Mouse (Mus musculus) lung, postnatal 14 days (tissue): ENCODE results near the gene Glis2.
A peak's percentile ranks its signal among the peaks of the same experiment; 100 is the strongest.

Experiments used
- DNase-seq: peaks from one replicate; pipeline ENCODE4 v3.0.0; 2021

Gene Glis2

DNA sequence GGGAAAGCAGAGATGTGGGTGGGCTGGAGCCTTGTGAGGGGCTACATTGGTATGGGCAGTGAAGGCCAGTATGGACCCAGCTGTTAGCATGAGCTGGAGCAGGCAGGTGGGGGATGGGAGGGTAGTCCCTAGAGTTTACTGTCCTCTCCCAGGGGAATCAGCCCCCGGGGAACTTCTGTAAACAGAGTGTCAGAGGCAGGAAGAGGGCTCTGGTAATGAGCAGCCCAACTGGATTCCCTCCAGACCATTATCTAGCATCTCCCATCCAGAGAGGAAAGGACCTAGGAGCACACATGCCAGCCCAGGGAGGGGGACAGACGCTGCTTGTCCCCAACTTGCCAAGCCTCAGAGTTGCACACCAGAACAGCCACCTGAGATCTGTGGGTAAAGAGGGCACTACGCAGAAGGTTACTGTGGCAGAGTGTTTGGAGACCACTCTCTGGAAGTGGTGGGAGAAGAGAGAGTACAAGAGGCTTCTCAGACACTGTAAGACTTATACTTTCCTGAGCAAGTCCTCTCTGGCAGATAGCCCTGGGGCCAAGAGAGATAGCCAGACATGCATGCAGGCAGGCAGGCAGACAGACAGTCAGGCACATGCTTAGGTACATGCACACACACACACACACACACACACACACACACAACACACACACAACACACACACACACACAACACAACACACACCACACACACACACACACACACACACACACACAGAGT, 46.8 kb downstream of the Glis2 start:
- peak; percentile 78 for DNase-seq

DNA sequence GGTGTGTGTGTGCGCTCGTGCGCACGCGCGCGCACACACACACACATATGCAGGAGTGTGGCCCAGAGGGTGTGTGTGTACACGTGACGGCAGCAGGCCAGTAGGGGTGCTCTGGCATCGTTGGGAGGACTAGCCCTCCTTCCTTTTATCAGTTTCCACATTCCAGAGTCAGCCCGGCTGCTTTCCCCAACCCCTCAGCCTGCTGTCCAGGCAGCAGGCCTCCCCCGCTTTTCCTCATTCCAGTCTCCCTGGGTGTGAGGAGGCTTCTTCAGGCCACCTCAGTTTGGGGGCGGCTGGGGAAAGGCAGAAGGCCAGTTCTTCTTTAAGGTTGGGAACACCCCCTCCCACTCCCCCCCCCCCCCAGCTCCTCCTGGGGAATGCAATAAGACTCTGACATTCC, 47.7 kb downstream of the Glis2 start:
- peak; percentile 72 for DNase-seq

DNA sequence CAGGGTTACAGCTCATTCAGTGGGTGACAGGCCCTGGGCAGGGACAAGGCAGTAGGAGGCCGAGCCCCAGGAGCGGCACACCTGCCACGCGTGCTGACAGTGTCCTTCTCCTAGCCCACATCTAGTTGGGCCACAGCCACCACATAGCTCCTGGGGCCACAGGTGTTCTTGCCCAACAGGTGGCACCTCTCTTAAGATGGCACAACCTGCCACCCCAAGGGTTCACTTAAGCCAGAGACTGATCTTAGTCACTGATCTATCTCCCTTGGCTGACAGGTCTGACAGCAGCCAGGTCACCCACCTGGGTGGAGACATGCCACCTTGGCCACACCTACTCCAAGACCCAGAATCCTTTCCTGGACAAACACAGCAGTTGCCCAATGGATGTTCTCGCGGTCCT, 48.4 kb downstream of the Glis2 start:
- no peak for DNase-seq

DNA sequence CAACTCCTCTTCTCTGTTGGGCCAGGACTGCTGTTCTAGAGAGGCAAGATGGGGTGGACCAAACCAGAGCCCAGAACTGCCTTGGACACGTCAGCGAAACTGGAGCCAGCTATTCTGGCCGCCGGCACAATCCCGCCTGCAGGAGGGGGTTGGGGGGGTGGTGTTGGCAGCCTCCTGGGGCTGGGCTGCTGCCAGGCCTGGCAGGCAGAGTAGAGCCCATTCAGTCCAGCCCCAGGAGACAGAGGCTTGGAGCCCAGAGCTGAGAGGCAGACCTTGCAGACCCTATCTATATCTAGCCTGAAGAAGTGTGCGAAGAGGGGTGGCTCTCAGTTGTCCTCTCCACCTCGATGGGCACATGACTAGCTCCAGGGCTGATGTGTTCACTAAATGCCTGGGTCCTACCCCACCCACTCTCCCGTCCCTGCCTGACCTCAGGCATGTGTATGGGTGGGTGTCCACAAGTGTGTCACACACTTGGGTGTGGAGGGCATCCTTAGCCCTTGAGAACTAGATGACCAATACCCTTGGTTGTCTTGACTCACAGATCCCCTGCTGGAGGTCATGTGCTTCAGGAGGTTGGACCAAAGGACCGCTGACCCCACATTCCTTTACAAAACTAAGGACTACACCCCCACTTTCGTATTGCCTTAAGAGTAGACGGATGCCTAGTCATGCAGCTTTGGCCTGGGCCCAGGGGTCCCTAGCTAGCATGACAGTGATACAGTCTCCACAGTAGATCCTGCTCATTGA, 49.3 kb downstream of the Glis2 start:
- peak; percentile 88 for DNase-seq

DNA sequence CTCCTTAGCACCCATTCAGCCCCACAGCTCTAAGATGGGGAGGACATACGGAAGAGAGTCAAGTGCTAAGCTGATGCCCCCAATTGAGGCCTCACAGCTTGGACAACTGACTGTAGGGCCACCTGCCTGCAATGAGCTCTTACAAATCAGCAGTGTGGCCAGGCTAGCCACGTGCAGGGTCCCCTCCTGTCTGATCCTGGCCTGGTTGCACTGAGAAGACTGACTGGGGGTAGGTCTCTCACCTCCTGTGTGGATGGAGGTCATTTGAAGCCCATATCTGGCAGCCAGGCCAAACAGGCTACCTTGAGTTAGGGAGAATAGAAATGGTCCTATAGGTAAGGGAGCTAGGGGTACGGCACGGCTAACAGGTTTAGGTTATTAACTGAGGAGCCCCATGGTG, 51.4 kb downstream of the Glis2 start:
- no peak for DNase-seq

DNA sequence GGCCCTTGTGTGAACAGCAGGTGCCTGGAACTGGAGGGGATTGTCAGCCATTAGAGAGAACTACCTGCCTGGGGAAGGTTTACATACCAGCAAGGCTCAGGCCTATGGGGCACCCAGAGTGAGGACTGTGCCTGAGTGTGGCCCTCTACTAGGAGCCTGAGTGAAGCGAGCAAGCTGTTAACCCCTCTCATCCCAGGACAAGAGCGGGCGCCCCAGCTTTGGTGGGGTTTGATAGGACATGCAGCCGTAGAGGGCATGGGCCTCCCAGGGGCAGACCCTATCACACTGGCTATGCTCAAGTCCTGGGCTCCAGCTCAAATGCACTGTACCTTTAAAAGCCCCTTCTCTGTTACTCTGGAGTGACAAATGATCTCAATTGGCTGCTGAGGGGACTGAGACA, 52.3 kb downstream of the Glis2 start:
- no peak for DNase-seq

DNA sequence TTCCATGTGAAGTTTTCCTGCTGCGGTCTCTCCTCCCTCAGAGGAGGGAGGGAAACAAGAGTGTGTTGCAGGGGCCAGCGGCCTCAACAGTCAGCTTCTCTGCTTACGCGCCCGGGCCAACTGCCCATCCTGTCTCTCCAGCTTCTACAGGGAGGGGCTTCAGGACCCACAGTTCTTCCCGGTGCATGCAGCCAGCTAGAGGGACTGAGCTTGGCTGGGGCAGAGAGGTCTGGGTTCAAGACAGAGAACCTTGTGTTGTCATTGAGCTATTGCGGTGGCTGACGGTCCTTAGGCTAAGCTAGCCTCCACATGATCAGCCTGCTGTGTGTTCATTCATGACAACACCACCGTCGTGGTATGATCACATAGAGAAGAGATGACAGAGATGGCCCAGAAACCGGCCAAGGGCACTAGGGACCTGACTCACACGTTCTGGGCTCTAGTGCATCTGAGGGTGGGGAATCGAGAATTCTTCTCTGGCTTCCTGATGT, 53.2 kb downstream of the Glis2 start:
- peak; percentile 58 for DNase-seq

DNA sequence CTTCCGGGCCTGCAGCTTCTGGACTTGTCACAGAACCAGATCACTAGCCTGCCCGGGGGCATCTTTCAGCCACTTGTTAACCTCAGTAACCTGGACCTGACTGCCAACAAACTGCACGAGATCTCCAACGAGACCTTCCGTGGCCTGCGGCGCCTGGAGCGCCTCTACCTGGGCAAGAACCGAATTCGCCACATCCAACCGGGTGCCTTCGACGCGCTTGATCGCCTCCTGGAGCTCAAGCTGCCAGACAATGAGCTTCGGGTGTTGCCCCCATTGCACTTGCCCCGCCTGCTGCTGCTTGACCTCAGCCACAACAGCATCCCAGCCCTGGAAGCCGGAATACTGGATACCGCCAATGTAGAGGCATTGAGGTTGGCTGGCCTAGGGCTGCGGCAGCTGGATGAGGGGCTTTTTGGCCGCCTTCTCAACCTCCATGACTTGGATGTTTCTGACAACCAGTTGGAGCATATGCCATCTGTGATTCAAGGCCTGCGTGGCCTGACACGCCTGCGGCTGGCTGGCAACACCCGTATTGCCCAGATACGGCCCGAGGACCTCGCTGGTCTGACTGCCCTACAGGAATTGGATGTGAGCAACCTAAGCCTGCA, 54.0 kb downstream of the Glis2 start:
- DNase-seq, result no peak

DNA sequence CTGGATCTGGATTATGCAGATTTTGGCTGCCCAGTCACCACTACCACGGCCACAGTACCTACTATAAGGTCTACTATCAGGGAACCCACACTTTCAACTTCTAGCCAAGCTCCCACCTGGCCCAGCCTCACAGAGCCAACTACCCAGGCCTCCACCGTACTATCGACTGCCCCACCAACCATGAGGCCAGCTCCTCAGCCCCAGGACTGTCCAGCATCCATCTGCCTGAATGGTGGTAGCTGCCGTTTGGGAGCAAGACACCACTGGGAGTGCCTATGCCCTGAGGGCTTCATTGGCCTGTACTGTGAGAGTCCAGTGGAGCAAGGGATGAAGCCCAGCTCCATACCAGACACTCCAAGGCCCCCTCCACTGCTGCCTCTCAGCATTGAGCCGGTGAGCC, 54.7 kb downstream of the Glis2 start:
- DNase-seq, result no peak

DNA sequence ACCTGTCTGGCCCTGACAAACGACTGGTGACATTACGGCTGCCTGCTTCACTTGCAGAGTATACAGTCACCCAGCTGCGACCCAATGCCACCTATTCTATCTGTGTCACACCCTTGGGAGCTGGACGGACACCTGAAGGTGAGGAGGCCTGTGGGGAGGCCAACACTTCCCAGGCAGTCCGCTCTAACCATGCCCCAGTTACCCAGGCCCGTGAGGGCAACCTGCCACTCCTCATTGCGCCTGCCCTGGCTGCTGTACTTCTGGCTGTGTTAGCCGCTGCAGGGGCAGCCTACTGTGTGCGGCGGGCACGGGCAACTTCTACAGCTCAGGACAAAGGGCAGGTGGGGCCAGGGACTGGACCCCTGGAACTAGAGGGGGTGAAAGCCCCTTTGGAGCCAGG, 55.2 kb downstream of the Glis2 start:
- no peak for DNase-seq

DNA sequence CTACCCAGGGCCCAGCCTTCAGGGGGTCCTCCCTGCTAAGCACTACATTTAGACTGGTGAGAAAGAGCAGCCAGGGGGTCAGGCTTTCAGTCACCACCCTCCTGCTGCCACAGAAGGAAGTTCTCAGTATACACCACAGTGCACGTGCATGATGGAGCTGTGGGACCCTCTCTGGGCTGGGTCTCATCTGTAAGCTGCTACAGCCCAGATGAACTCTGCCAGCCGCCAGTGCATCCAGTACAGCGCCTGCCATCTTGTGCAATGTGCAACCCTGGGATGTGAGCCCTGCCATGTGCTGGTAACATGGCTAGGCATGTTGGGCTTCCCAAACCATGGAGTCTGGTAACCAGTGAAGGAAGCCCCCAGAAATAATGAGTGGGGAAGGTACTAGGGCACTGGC, 55.6 kb downstream of the Glis2 start:
- DNase-seq, result no peak

DNA sequence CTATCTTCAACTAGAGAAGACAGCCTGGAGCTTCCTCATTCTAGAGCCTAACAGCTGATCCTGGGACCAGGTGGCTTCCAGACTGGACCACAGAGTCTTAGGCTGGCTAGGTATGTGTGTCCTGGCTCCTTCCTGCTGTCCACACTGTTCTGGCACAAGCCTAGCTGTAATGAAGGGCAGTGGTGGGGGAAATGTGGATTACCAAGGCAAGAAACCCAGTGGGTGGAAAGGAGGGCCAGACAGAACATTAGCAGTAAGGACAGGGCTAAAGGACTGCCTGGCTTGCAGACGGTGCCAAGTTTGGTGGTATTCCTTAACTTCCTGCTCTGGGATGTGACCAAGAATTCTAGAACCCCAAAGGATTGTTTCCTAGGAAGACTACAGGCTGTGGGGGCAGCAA, 56.6 kb downstream of the Glis2 start:
- no peak for DNase-seq

DNA sequence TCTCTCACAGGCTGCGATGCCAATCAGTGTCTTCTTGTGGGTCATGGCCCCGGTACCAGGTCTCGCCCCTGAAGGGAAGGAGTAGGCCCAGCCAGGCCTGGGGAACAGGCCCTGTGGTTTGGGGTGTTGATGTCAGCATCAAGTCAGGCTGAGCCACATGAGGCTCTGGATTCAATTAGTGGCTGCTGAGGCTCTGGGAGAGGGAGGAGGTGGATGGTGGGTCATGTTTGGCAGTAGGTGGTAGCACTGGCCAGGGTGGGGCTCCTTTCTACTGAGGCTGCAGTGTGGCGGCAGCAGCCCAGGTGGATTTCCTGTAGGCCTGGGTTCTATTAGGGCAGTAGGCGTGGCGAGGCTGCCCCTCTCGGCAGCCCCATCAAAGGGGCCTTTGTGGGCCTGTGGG, 57.1 kb downstream of the Glis2 start:
- no peak for DNase-seq

DNA sequence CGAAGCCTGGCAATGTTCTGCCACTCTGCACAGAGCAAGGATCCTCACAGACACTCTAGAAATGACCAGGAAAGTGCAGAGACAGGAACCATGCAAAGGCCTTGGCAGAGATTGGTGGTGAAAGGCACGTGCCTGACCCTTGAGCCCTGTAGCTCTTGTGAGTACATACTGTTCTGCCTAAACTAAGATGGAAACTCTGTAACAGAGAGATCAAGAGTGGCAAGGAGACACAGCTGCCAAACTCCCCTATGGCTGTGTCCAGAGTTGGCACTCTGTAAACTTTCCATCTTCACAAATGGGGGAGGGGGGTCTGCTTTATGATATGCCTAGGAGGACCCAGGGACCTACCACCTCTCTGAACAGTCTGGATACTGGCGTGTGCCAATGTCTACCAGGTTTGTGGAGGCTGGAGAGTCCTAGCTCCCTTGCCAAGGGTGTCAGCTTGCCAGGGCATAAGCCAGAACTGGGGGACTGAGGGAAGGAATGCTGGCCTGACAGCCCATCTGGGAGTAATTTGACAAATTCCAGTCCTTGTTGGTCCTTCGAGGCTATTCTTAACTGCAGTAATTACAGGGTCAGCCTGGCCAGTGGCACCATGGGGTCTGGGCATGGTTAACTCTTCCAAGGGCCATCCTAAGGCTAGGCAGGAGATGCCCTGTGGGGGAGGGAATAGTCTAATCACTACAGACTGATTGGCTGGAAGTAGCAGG, 58.3 kb downstream of the Glis2 start:
- DNase-seq, result no peak

DNA sequence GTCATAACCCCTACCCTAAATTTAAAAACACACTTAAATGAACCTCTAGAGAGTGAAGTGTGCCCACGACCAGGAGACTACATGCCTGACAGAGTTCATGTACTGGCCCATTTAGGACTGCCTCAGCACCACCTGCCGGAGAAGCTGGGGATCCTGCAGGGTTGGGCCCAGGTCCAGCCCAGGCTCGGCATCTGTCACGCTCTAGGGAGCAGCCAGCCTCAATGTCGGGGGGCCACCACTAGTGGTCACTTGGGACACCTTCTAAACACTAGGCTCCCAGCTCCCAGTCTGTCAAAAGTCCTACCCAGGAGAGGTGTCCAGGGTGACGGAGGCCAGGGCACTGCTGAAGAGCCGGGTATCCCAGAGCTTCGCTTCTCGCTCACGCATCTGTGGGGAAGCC, 60.2 kb downstream of the Glis2 start:
- DNase-seq, result no peak

DNA sequence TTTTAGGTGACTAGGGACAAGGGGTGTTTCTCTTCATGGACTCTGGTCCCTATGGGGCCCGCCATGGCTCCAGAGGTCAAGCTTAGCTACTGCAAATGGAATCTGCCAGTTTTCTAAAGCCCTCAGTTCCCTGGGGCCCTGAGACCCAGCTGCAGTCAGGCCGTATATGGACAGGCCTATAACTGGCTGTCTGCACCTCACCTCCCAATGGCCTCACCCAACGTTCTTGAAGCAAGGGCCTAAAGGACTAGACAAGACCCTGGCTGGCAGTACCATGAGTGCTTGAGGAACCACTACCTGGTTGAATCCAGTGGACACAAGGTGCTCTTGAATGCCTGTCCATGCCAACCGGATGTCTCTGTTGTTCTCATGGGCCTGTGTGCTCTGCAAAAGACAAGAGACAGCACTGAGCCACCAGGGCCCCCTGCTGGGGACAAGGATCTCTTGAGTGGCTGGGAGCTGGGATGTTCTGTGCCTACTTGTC, 60.8 kb downstream of the Glis2 start:
- peak; percentile 61 for DNase-seq

DNA sequence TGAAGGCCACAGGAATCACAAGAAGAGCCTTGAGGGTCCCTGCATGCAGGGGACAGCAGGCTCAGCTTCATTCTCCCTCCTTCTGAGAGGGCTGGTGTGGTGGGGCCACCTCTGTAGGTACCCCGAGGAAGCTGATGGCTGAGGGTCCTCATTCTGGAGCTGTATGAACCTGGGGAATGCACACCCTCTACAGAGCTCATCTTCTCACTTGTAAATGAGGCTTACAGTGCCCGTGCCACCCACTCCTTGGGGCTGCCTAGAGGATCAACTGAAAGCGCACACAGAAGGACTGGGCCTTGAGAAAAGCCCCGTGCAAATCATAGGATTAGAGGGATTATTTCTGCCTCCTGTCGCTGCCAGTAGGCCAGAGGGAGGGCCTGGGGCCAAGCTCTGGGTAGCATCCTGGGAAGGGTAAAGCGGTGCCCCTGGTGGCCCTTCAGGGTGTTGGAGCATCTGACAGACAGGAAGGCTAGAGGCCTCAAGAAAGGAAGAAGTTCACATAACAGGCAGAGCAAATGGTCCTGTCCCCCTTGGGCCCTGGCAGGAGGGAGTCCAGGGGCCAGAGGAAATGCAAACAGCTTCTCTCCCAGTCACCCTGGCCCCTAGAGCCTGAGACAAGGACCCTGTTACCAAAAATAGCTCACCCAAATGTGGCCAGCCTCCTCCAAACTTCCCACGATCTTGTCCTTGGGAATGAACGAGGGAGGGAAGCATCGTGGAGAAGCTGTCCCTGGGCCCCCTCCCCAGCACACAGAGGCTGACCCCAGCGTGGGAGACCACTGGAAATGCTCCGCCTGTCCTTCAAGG, 61.5 kb downstream of the Glis2 start:
- DNase-seq, result no peak

DNA sequence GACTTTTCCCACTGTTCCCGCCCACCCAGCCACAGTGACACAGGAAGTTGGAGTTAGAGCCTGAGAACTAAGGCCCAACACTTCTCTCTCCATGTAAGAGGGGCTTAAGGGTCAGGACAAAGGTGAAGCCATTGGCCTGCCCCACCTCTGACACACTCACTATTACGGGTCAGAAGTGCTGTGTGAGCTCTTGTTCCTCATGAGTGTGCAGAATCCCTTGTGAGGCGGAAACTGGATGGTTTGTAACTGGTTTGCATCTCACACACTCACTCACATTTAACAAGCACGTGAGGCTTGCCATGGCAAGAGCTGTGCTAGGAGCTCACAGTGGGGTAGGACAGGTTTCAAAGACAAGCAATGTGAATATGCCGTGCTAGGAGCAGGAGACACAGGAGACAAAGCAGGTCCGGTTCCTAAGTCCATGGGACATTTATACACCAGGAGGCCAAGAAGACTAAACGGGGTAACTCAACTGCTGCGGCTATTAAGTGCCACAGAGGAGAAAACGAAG, 62.1 kb downstream of the Glis2 start:
- DNase-seq, result no peak

DNA sequence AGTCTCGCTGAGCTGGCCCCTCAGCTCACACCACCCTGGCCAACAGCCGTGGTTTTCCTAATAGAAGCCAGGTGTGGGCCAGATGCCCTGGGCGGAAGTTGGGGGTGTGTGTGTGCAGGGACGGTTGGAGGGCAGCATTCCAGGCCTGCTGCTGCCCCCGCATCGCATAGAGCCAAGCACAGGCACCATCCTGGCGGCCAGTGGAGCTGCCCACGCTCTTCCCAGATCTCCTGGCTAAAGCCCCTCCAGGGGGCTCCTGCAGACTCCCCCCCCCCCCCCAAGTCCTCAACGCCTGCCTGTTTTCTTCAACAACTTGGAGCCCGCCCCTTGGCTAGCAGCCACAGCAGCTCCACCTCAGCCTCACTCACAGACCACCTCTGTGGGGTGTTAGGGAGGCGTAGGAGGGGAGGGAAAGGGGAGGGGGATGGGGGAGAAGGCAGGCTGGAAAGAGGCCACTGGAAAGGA, 64.3 kb downstream of the Glis2 start:
- DNase-seq, result no peak

DNA sequence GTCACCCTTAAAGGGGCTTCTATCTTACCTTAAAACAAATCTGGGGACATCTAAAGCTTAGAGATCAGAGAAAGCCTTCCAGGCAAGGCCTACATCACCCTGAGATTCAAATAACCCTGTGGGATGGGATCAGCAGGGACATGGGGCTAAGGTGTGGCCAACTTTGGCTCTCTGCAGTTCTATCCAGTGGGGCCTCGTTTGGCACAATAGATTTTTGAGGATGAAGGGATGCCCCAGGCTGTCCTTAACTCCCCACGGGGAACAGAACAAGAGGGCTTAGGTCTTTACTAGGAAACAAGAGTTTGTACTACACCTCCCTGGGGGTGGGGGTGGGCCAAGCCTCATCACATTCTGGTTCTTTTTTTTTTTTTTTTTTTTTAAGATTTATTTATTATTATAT, 64.8 kb downstream of the Glis2 start:
- no peak for DNase-seq

DNA sequence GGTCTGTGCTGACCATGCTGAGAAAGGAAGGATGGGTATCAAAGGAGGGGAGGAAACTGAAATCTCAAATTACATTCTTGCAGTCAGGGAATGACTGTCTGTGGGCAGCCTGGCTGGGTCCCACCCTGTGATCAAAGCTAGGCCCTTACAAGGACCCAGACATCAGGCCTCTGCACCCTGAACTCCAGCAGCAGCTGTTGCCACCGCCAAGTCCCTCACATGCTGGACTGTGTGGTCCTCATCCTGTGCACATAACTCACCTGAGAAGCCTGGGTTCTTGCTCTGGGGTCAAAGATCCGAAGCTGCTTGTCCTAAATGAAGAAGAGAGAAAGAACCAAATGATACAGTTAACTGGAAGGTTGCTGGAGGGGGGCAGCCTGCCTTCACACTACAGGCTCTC, 67.1 kb downstream of the Glis2 start:
- no peak for DNase-seq

DNA sequence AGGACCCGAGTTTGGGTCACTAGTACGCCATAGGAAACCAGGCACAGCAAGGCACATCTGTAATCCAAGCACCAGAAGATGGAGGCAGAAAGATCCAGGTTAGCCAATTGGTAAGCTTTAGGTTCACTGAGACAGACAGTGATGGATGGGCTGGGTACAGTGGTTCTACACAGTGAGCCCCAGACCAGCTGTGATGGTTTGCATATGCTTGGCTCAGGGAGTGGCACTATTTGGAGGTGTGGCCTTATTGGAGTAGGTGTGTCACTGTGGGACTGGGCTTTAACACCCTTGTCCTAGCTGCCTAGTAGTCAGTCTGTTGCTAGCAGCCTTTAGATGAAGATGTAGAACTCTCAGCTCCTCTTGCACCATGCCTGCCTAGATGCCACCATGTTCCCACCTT, 69.3 kb downstream of the Glis2 start:
- DNase-seq, result no peak
